Mouse (Mus musculus): ENCODE results near the gene Sdha. TPM values are rescaled to one million over a fixed set of nuclear protein-coding genes. Genes with fewer than 3 reads are reported as not detected.

Gene Sdha
- polyA plus RNA-seq, 1 experiment = 101 TPM

- WGBS = 94% methylated on average over 3 of the region's 3 CpGs
These were observed 35.5 kb downstream of the Sdha start for GRCm38 (mm10) chr13:74314616-74315015.

DNA sequence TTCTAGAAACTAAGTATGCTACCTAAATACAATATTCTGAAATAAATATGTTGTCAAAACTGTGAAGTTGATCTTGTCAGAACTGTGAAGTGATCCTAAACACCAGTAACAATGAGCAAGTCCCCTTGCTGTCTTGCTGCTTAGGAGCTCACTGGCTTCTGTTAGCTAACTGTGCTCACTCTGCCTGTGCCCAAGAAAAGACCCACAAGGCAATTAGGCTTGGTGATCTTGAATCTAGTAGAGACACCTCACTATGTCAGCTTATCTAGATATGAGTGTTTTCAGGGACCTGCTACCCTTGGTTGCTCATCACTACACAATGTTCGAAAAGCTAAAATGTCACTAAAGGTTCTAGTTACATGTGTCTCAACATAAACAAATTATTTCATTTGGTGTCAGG is 44.3 kb downstream of the Sdha start:
- Histone ChIP-seq H3K4me3 (replicated peaks; ENCODE audit: extremely low read depth, low read depth, low read length) (no peak overlapping the region), H3K4me1 (ENCODE audit: control insufficient read depth, insufficient read depth, low read length) (no peaks in the 10 kb centered on the region; the same call in 1 of the 2 replicates)
- 90% methylated on average over 1 of the region's 1 CpGs for WGBS
- no peak for TF ChIP-seq CTCF (IDR thresholded peaks at IDR 0.05; ENCODE audit: insufficient read depth, low read length)
- TF ChIP-seq POLR2A (IDR thresholded peaks at IDR 0.05; ENCODE audit: borderline replicate concordance, extremely low read depth, low read depth, low read length) = no peak
- no peak for DNase-seq

More at GRCm38 (mm10) chr13:74314616-74315015, 35.5 kb downstream of the Sdha start:
- TF ChIP-seq POLR2A (IDR thresholded peaks at IDR 0.05; ENCODE audit: borderline replicate concordance, extremely low read depth, low read depth, low read length) = no peak
- TF ChIP-seq CTCF (IDR thresholded peaks at IDR 0.05; ENCODE audit: insufficient read depth, low read length) = no peak
- H3K4me3 ChIP-seq (replicated peaks; ENCODE audit: extremely low read depth, low read depth, low read length) = no peak overlapping the region
- H3K4me1 ChIP-seq (ENCODE audit: control insufficient read depth, insufficient read depth, low read length) = no peaks in the 10 kb centered on the region
- no peak for DNase-seq

DNA sequence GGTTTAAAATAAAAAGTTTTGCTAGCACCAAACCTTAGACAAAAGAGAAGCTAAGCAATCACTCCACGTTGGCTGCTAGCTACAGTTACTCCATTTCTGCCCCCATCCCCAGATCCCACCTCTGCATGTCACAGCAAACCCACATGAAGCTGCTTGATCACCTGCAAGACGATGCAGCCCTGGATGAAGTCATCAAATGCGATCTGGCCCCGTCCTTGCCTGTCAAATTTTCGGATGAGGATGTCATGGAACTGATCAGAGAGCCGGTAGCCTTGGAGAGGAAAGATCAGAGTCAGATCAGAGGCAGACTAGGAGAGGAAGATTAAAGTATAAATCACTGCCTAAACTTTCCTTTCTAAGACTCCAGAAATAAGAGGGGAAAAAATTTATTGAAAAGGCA is 44.7 kb downstream of the Sdha start:
- WGBS = 88% methylated on average over 6 of the region's 6 CpGs
- H3K4me3 ChIP-seq (replicated peaks; ENCODE audit: extremely low read depth, low read depth, low read length) = no peak overlapping the region
- no peak for DNase-seq
- TF ChIP-seq CTCF (IDR thresholded peaks at IDR 0.05; ENCODE audit: insufficient read depth, low read length) = no peak
- no peak for TF ChIP-seq POLR2A (IDR thresholded peaks at IDR 0.05; ENCODE audit: borderline replicate concordance, extremely low read depth, low read depth, low read length)
- H3K4me1 ChIP-seq (ENCODE audit: control insufficient read depth, insufficient read depth, low read length) = no peaks in the 10 kb centered on the region; the same call in 1 of the 2 replicates

GRCm38 (mm10) chr13:74302050-74303037 is 47.7 kb downstream of the Sdha start:
- TF ChIP-seq POLR2A (IDR thresholded peaks at IDR 0.05; ENCODE audit: borderline replicate concordance, extremely low read depth, low read depth, low read length) (no peak), CTCF (IDR thresholded peaks at IDR 0.05; ENCODE audit: insufficient read depth, low read length) (no peak)
- WGBS = 79% methylated on average over 10 of the region's 10 CpGs
- Histone ChIP-seq H3K4me3 (replicated peaks; ENCODE audit: extremely low read depth, low read depth, low read length) (no peak overlapping the region), H3K4me1 (ENCODE audit: control insufficient read depth, insufficient read depth, low read length) (no peaks in the 10 kb centered on the region)
- no peak for DNase-seq

DNA sequence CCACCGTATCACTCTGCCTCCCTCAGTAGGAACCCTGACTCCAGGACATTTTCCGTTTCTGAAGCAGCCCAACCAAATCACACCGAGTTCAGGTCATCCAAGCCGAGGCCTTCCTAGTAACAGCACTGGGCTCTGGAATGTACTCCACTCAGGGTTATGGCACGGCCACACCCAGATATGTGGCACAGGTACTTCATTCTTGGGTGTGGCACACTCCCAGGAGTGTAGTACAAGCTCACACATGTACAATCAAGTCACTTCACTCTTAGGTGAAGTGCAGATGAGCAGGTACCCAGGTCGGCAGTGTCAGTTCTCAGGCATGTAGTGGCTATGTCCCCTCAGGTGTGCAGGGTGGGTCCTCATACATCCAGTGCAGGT is 48.5 kb downstream of the Sdha start:
- 58% methylated on average over 6 of the region's 6 CpGs for WGBS
- Histone ChIP-seq H3K4me1 (ENCODE audit: control insufficient read depth, insufficient read depth, low read length) (no peaks in the 10 kb centered on the region), H3K4me3 (replicated peaks; ENCODE audit: extremely low read depth, low read depth, low read length) (no peak overlapping the region)
- no peak for TF ChIP-seq POLR2A (IDR thresholded peaks at IDR 0.05; ENCODE audit: borderline replicate concordance, extremely low read depth, low read depth, low read length)
- TF ChIP-seq CTCF (IDR thresholded peaks at IDR 0.05; ENCODE audit: insufficient read depth, low read length) = no peak
- peak; percentile 16 for DNase-seq

GRCm38 (mm10) chr13:74300925-74301606 is 49.0 kb downstream of the Sdha start:
- peak; percentile 62 for DNase-seq
- Histone ChIP-seq H3K4me3 (replicated peaks; ENCODE audit: extremely low read depth, low read depth, low read length) (no peak overlapping the region), H3K4me1 (ENCODE audit: control insufficient read depth, insufficient read depth, low read length) (no peaks in the 10 kb centered on the region)
- TF ChIP-seq CTCF (IDR thresholded peaks at IDR 0.05; ENCODE audit: insufficient read depth, low read length) (peak; percentile 90), POLR2A (IDR thresholded peaks at IDR 0.05; ENCODE audit: borderline replicate concordance, extremely low read depth, low read depth, low read length) (no peak)
- 31% methylated on average over 4 of the region's 4 CpGs for WGBS

DNA sequence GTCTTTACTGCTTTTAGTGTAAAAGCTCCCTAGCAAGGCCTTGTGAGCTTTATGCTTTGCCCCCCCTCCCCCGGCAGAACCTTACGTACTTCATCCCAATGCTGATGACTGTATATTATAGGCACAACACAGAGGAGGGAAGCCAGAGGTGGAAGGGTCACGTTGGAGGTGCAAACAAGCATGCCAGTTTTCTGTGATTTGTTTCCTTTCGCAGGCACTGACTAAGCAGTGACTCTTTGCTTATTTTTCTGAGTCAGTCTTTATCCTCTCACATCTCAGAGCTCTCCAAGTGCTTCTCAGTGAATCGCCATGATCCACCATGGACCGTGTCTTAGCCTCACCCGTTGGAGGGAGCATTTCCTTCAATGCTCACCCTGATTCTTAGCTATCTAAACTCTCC is 53.7 kb downstream of the Sdha start:
- Histone ChIP-seq H3K4me3 (replicated peaks; ENCODE audit: extremely low read depth, low read depth, low read length) (no peak overlapping the region), H3K4me1 (ENCODE audit: control insufficient read depth, insufficient read depth, low read length) (no peaks in the 10 kb centered on the region)
- TF ChIP-seq POLR2A (IDR thresholded peaks at IDR 0.05; ENCODE audit: borderline replicate concordance, extremely low read depth, low read depth, low read length) (no peak), CTCF (IDR thresholded peaks at IDR 0.05; ENCODE audit: insufficient read depth, low read length) (no peak)
- WGBS = 57% methylated on average over 7 of the region's 7 CpGs
- DNase-seq = no peak

DNA sequence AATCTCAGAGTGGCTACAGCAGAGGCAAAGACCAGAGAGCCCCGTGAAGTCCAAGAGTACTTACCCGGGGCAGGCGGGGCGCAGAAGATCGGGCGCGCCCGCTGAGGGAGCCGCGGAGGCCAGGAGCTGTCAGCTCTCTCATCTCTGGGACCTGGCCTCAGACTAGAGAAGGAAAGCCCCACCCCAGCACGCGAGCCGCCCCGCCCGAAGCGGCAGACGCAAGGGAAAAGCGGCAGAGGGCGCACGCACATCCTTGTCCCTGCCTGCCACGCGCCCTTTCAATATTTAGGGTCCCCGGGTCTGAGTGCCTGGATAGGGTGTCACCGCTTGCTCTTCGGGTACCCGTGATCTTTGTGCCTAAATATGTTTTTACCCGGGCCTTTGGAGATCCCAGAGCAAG is 57.9 kb downstream of the Sdha start, which contains the start of gene Ahrr:
Gene Ahrr, minus strand, starts transcription at position 165 of the 400 bp plus-strand sequence.
- no peak within 1 kb of the TSS for H3K4me3 ChIP-seq (replicated peaks; ENCODE audit: extremely low read depth, low read depth, low read length)
- no peaks in the 10 kb centered on the region for H3K4me1 ChIP-seq (ENCODE audit: control insufficient read depth, insufficient read depth, low read length)
- no peak for TF ChIP-seq POLR2A (IDR thresholded peaks at IDR 0.05; ENCODE audit: borderline replicate concordance, extremely low read depth, low read depth, low read length)
- TF ChIP-seq CTCF (IDR thresholded peaks at IDR 0.05; ENCODE audit: insufficient read depth, low read length) = no peak
- peak; percentile 14 for DNase-seq
- WGBS = under 1% methylated on average over 27 of the region's 27 CpGs

DNA sequence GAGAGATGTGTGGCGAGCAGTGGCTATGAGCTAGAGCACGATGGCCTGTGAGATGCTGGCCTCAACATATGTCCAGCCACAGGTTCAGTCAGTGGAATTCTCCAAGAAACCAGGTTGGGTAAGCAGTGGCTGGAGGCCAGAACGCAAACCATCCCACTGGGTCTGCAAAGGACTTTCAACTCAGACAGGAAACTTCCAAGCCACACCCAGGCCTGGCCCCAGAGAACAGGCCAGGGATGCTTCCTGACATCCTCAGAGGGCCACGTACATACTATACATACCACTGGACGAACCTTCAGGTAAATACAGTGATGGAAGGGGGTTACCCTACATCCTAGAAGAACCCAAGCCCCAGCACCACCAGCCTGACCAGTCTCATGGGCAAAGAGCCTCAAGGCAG is 60.4 kb downstream of the Sdha start:
- no peak for TF ChIP-seq POLR2A (IDR thresholded peaks at IDR 0.05; ENCODE audit: borderline replicate concordance, extremely low read depth, low read depth, low read length)
- no peak for TF ChIP-seq CTCF (IDR thresholded peaks at IDR 0.05; ENCODE audit: insufficient read depth, low read length)
- Histone ChIP-seq H3K4me3 (replicated peaks; ENCODE audit: extremely low read depth, low read depth, low read length) (no peak overlapping the region), H3K4me1 (ENCODE audit: control insufficient read depth, insufficient read depth, low read length) (no peaks in the 10 kb centered on the region)
- no peak for DNase-seq
- 66% methylated on average over 5 of the region's 5 CpGs for WGBS
